Mouse (Mus musculus) liver, postnatal 0 days (tissue): ENCODE measurements around the gene Cbx7. TPM values are rescaled to one million over a fixed set of nuclear protein-coding genes. Genes with fewer than 3 reads are reported as not detected.

Experiments
- ATAC-seq: fragments of 200-750 bp; cut with Nextera tagmentation; 2 replicates; pipeline ENCODE4 v1.8.0; 2017; ENCODE audit warnings: mild to moderate bottlenecking, moderate library complexity
- DNase-seq: peaks from one replicate; pipeline ENCODE4 v3.0.0-alpha.2; 2016
- H3K27ac ChIP-seq: fragments of 300-500 bp; sonication (generic); 2 replicates; pipeline ENCODE4 v1.5.1; 2014; ENCODE audit warnings: antibody characterized with exemption, moderate library complexity, mild to moderate bottlenecking, low read depth
- H3K27me3 ChIP-seq: fragments of 300-500 bp; sonication (generic); 2 replicates; pipeline ENCODE4 v1.6.1; 2014; ENCODE audit warnings: low read length, control low read depth, mixed read lengths; ENCODE audit not compliant: insufficient read depth
- H3K36me3 ChIP-seq: fragments of 300-500 bp; sonication (generic); replicated peaks from 2 replicates; pipeline ENCODE4 v1.6.1; 2014; ENCODE audit warnings: mild to moderate bottlenecking, control low read depth, low read length, moderate library complexity, mixed read lengths; ENCODE audit not compliant: insufficient read depth
- H3K4me1 ChIP-seq: fragments of 300-500 bp; sonication (generic); 2 replicates; pipeline ENCODE4 v1.6.1; 2014; ENCODE audit warnings: antibody characterized with exemption, mild to moderate bottlenecking, control low read depth; ENCODE audit not compliant: insufficient read depth
- H3K4me2 ChIP-seq: fragments of 300-500 bp; sonication (generic); 2 replicates; pipeline ENCODE4 v1.6.1; 2014; ENCODE audit warnings: low read depth, mild to moderate bottlenecking, low read length, moderate library complexity, mixed read lengths
- H3K4me3 ChIP-seq: fragments of 300-500 bp; sonication (generic); 2 replicates; pipeline ENCODE4 v1.5.1; 2014; ENCODE audit warnings: low read depth, low read length
- H3K9ac ChIP-seq: fragments of 300-500 bp; sonication (generic); replicated peaks from 2 replicates; pipeline ENCODE4 v1.6.1; 2014; ENCODE audit warnings: mild to moderate bottlenecking, moderate library complexity
- H3K9me3 ChIP-seq: fragments of 300-500 bp; sonication (generic); 2 replicates; pipeline ENCODE4 v1.6.1; 2016; ENCODE audit warnings: mild to moderate bottlenecking, control low read depth, low read length, mixed read lengths
- CTCF ChIP-seq: sonication (generic); IDR thresholded peaks from 2 replicates; pipeline ENCODE4 v1.5.1; 2016; ENCODE audit warnings: antibody characterized with exemption, low read depth
- EP300 ChIP-seq: IDR thresholded peaks from 2 replicates; pipeline ENCODE4 v1.6.1; 2016; ENCODE audit warnings: antibody characterized with exemption, low read depth, mild to moderate bottlenecking
- WGBS: fragments of 180-500 bp; shearing (Covaris S2); extraction: QIAGEN DNeasy Blood & Tissue Kit; methylation state at CpG from one replicate; pipeline ENCODE4 v1.1.7; 2014; ENCODE audit not compliant: insufficient replicate concordance; 5-methylcytosine and 5-hydroxymethylcytosine counted together
- polyA plus RNA-seq: library from polyadenylated mRNA; unstranded; fragments of >200 nt; fragmentation: Nextera tagmentation; extraction: Ambion mirVana; gene quantifications from 2 replicates; pipeline ENCODE4 v1.2.1, GENCODE M21; 2015

The Cbx7 gene
- polyA plus RNA-seq, 1 experiment from 2014 or later, result 1.2 TPM

- DNase-seq (peak; percentile 91), ATAC-seq (peak; percentile 88)
- peak overlapping the region; percentile 81 for H3K4me2 ChIP-seq
- H3K4me1 ChIP-seq, result peaks cover 8% of the 10 kb centered on the region; the same call in 1 of the 2 replicates
- peak overlapping the region; percentile 55 for H3K4me3 ChIP-seq
- H3K27me3 ChIP-seq, result peaks cover 3% of the 10 kb centered on the region; the same call in 1 of the 2 replicates
- no peaks in the 10 kb centered on the region for H3K9me3 ChIP-seq
- TF ChIP-seq CTCF, result peak; percentile 95
- TF ChIP-seq EP300, result no peak
- under 1% methylated on average over 30 of the region's 30 CpGs for WGBS
- H3K27ac ChIP-seq, result peak overlapping the region; percentile 35; the same call in 1 of the 2 replicates
- H3K9ac ChIP-seq, result peak overlapping the region; percentile 62
- H3K36me3 ChIP-seq, result no peaks in the 10 kb centered on the region
Observed at GRCm38 (mm10) chr15:79883352-79883822, 87.5 kb downstream of the Cbx7 start.

GRCm38 (mm10) chr15:79882623-79883267 is 88.2 kb downstream of the Cbx7 start:
- peak overlapping the region; percentile 55; the same call in 1 of the 2 replicates for H3K4me3 ChIP-seq
- peaks cover 8% of the 10 kb centered on the region; the same call in 1 of the 2 replicates for H3K4me1 ChIP-seq
- TF ChIP-seq EP300 (no peak), CTCF (no peak)
- peak overlapping the region; percentile 81 for H3K4me2 ChIP-seq
- H3K9ac ChIP-seq, result no peak overlapping the region
- WGBS, result 33% methylated on average over 19 of the region's 19 CpGs
- H3K36me3 ChIP-seq, result no peaks in the 10 kb centered on the region
- ATAC-seq (no peak), DNase-seq (no peak)
- no peaks in the 10 kb centered on the region for H3K9me3 ChIP-seq
- no peak overlapping the region for H3K27ac ChIP-seq
- H3K27me3 ChIP-seq, result peaks cover 3% of the 10 kb centered on the region; the same call in 1 of the 2 replicates

GRCm38 (mm10) chr15:79880477-79880876 is 90.4 kb downstream of the Cbx7 start:
- peaks cover 8% of the 10 kb centered on the region; the same call in 1 of the 2 replicates for H3K4me1 ChIP-seq
- no peak overlapping the region for H3K9ac ChIP-seq
- H3K4me3 ChIP-seq, result no peak overlapping the region
- H3K4me2 ChIP-seq, result no peak overlapping the region
- TF ChIP-seq CTCF (no peak), EP300 (no peak)
- no peak for ATAC-seq
- no peaks in the 10 kb centered on the region for H3K36me3 ChIP-seq
- no peak overlapping the region for H3K27ac ChIP-seq
- 80% methylated on average over 3 of the region's 3 CpGs for WGBS
- no peak for DNase-seq
- H3K27me3 ChIP-seq, result peaks cover 3% of the 10 kb centered on the region; the same call in 1 of the 2 replicates
- H3K9me3 ChIP-seq, result no peaks in the 10 kb centered on the region

GRCm38 (mm10) chr15:79879319-79879718 is 91.6 kb downstream of the Cbx7 start:
- Histone ChIP-seq H3K4me2 (no peak overlapping the region), H3K4me3 (no peak overlapping the region), H3K9me3 (no peaks in the 10 kb centered on the region), H3K4me1 (peaks cover 8% of the 10 kb centered on the region; the same call in 1 of the 2 replicates), H3K9ac (no peak overlapping the region), H3K27ac (no peak overlapping the region; the same call in 1 of the 2 replicates), H3K36me3 (no peaks in the 10 kb centered on the region), H3K27me3 (peaks cover 3% of the 10 kb centered on the region; the same call in 1 of the 2 replicates)
- DNase-seq, result peak; percentile 31
- 50% methylated on average over 13 of the region's 13 CpGs for WGBS
- TF ChIP-seq EP300, result no peak; the same call in 1 of the 2 replicates
- peak; percentile 28 for ATAC-seq

GRCm38 (mm10) chr15:79878725-79879136 is 92.2 kb downstream of the Cbx7 start:
- WGBS, result 66% methylated on average over 6 of the region's 6 CpGs
- Histone ChIP-seq H3K27ac (no peak overlapping the region; the same call in 1 of the 2 replicates), H3K4me1 (peaks cover 8% of the 10 kb centered on the region; the same call in 1 of the 2 replicates), H3K9ac (no peak overlapping the region), H3K4me2 (no peak overlapping the region), H3K9me3 (no peaks in the 10 kb centered on the region), H3K36me3 (no peaks in the 10 kb centered on the region), H3K27me3 (peaks cover 3% of the 10 kb centered on the region; the same call in 1 of the 2 replicates), H3K4me3 (no peak overlapping the region)
- TF ChIP-seq EP300 (no peak), CTCF (no peak)
- DNase-seq, result peak; percentile 16
- no peak for ATAC-seq

- Histone ChIP-seq H3K4me2 (no peak overlapping the region), H3K4me3 (no peak overlapping the region), H3K27ac (no peak overlapping the region), H3K27me3 (no peaks in the 10 kb centered on the region), H3K9me3 (no peaks in the 10 kb centered on the region), H3K4me1 (no peaks in the 10 kb centered on the region), H3K9ac (no peak overlapping the region), H3K36me3 (no peaks in the 10 kb centered on the region)
- no peak for TF ChIP-seq CTCF
- WGBS, result 84% methylated on average over 18 of the region's 18 CpGs
- ATAC-seq (no peak), DNase-seq (no peak)
Observed at GRCm38 (mm10) chr15:79875261-79875995, 95.5 kb downstream of the Cbx7 start.
